Mouse (Mus musculus): Measurements from ENCODE around the gene Cux2. TPM values are rescaled to one million over a fixed set of nuclear protein-coding genes. Genes with fewer than 3 reads are reported as not detected.

The Cux2 gene
- polyA plus RNA-seq, 1 experiment: 3.6 TPM

- 72% methylated on average over 23 of the region's 23 CpGs for WGBS
- TF ChIP-seq CTCF (conservative IDR thresholded peaks at IDR 0.05; ENCODE audit: insufficient read depth, insufficient read length, low read depth, low read length) (no peak), POLR2A (IDR thresholded peaks at IDR 0.05; ENCODE audit: low read depth, low read length) (no peak)
- H3K27me3 ChIP-seq (replicated peaks; ENCODE audit: control insufficient read depth, insufficient read depth, low read length): no peaks in the 10 kb centered on the region
- no peak overlapping the region for H3K27ac ChIP-seq (ENCODE audit: insufficient read depth, low read depth, low read length)
- H3K4me1 ChIP-seq (ENCODE audit: control insufficient read depth, insufficient read depth, low read length): no peaks in the 10 kb centered on the region
- no peaks in the 10 kb centered on the region for H3K36me3 ChIP-seq (ENCODE audit: control insufficient read depth, insufficient read depth, low read length)
- no peak overlapping the region for H3K4me3 ChIP-seq (ENCODE audit: insufficient read depth, low read depth, low read length)
- no peak for DNase-seq
Measured at GRCm38 (mm10) chr5:121902809-121903745, 146.8 kb downstream of the Cux2 start.

- Histone ChIP-seq H3K4me3 (ENCODE audit: insufficient read depth, low read depth, low read length) (no peak overlapping the region), H3K4me1 (ENCODE audit: control insufficient read depth, insufficient read depth, low read length) (no peaks in the 10 kb centered on the region), H3K27me3 (replicated peaks; ENCODE audit: control insufficient read depth, insufficient read depth, low read length) (no peaks in the 10 kb centered on the region), H3K27ac (ENCODE audit: insufficient read depth, low read depth, low read length) (no peak overlapping the region), H3K36me3 (ENCODE audit: control insufficient read depth, insufficient read depth, low read length) (no peaks in the 10 kb centered on the region)
- no peak for TF ChIP-seq POLR2A (IDR thresholded peaks at IDR 0.05; ENCODE audit: low read depth, low read length)
- TF ChIP-seq CTCF (conservative IDR thresholded peaks at IDR 0.05; ENCODE audit: insufficient read depth, insufficient read length, low read depth, low read length): no peak
- 32% methylated on average over 24 of the region's 24 CpGs for WGBS
- DNase-seq: no peak
Measured at GRCm38 (mm10) chr5:121895117-121895756, 154.7 kb downstream of the Cux2 start.

GRCm38 (mm10) chr5:121894647-121895046 is 155.3 kb downstream of the Cux2 start:
- Histone ChIP-seq H3K4me3 (ENCODE audit: insufficient read depth, low read depth, low read length) (no peak overlapping the region), H3K4me1 (ENCODE audit: control insufficient read depth, insufficient read depth, low read length) (no peaks in the 10 kb centered on the region), H3K36me3 (ENCODE audit: control insufficient read depth, insufficient read depth, low read length) (no peaks in the 10 kb centered on the region), H3K27ac (ENCODE audit: insufficient read depth, low read depth, low read length) (no peak overlapping the region), H3K27me3 (replicated peaks; ENCODE audit: control insufficient read depth, insufficient read depth, low read length) (no peaks in the 10 kb centered on the region)
- WGBS: 66% methylated on average over 10 of the region's 10 CpGs
- no peak for DNase-seq
- TF ChIP-seq CTCF (conservative IDR thresholded peaks at IDR 0.05; ENCODE audit: insufficient read depth, insufficient read length, low read depth, low read length): no peak
- no peak for TF ChIP-seq POLR2A (IDR thresholded peaks at IDR 0.05; ENCODE audit: low read depth, low read length)

GRCm38 (mm10) chr5:121893581-121893980 is 156.3 kb downstream of the Cux2 start:
- DNase-seq: peak; percentile 23
- WGBS: 38% methylated on average over 3 of the region's 3 CpGs
- TF ChIP-seq POLR2A (IDR thresholded peaks at IDR 0.05; ENCODE audit: low read depth, low read length): no peak
- peak; percentile 25; the same call in 1 of the 2 replicates for TF ChIP-seq CTCF (conservative IDR thresholded peaks at IDR 0.05; ENCODE audit: insufficient read depth, insufficient read length, low read depth, low read length)
- Histone ChIP-seq H3K36me3 (ENCODE audit: control insufficient read depth, insufficient read depth, low read length) (no peaks in the 10 kb centered on the region), H3K4me1 (ENCODE audit: control insufficient read depth, insufficient read depth, low read length) (no peaks in the 10 kb centered on the region), H3K27me3 (replicated peaks; ENCODE audit: control insufficient read depth, insufficient read depth, low read length) (no peaks in the 10 kb centered on the region), H3K4me3 (ENCODE audit: insufficient read depth, low read depth, low read length) (no peak overlapping the region), H3K27ac (ENCODE audit: insufficient read depth, low read depth, low read length) (no peak overlapping the region)

- H3K27ac ChIP-seq (ENCODE audit: insufficient read depth, low read depth, low read length): no peak overlapping the region
- H3K4me1 ChIP-seq (ENCODE audit: control insufficient read depth, insufficient read depth, low read length): no peaks in the 10 kb centered on the region
- DNase-seq: no peak
- TF ChIP-seq POLR2A (IDR thresholded peaks at IDR 0.05; ENCODE audit: low read depth, low read length) (no peak), CTCF (conservative IDR thresholded peaks at IDR 0.05; ENCODE audit: insufficient read depth, insufficient read length, low read depth, low read length) (no peak)
- 89% methylated on average over 14 of the region's 14 CpGs for WGBS
- H3K27me3 ChIP-seq (replicated peaks; ENCODE audit: control insufficient read depth, insufficient read depth, low read length): no peaks in the 10 kb centered on the region
- no peak overlapping the region for H3K4me3 ChIP-seq (ENCODE audit: insufficient read depth, low read depth, low read length)
- H3K36me3 ChIP-seq (ENCODE audit: control insufficient read depth, insufficient read depth, low read length): no peaks in the 10 kb centered on the region
Measured at GRCm38 (mm10) chr5:121892281-121892680, 157.6 kb downstream of the Cux2 start.

GRCm38 (mm10) chr5:121890925-121891324 is 159.0 kb downstream of the Cux2 start:
- no peak overlapping the region for H3K4me3 ChIP-seq (ENCODE audit: insufficient read depth, low read depth, low read length)
- no peaks in the 10 kb centered on the region for H3K36me3 ChIP-seq (ENCODE audit: control insufficient read depth, insufficient read depth, low read length)
- TF ChIP-seq CTCF (conservative IDR thresholded peaks at IDR 0.05; ENCODE audit: insufficient read depth, insufficient read length, low read depth, low read length) (no peak), POLR2A (IDR thresholded peaks at IDR 0.05; ENCODE audit: low read depth, low read length) (no peak)
- no peak for DNase-seq
- no peaks in the 10 kb centered on the region for H3K27me3 ChIP-seq (replicated peaks; ENCODE audit: control insufficient read depth, insufficient read depth, low read length)
- no peak overlapping the region for H3K27ac ChIP-seq (ENCODE audit: insufficient read depth, low read depth, low read length)
- WGBS: 87% methylated on average over 7 of the region's 7 CpGs
- H3K4me1 ChIP-seq (ENCODE audit: control insufficient read depth, insufficient read depth, low read length): no peaks in the 10 kb centered on the region

- TF ChIP-seq POLR2A (IDR thresholded peaks at IDR 0.05; ENCODE audit: low read depth, low read length) (no peak), CTCF (conservative IDR thresholded peaks at IDR 0.05; ENCODE audit: insufficient read depth, insufficient read length, low read depth, low read length) (no peak)
- no peaks in the 10 kb centered on the region for H3K4me1 ChIP-seq (ENCODE audit: control insufficient read depth, insufficient read depth, low read length)
- 58% methylated on average over 9 of the region's 9 CpGs for WGBS
- no peak overlapping the region for H3K27ac ChIP-seq (ENCODE audit: insufficient read depth, low read depth, low read length)
- no peaks in the 10 kb centered on the region for H3K27me3 ChIP-seq (replicated peaks; ENCODE audit: control insufficient read depth, insufficient read depth, low read length)
- H3K4me3 ChIP-seq (ENCODE audit: insufficient read depth, low read depth, low read length): no peak overlapping the region
- no peaks in the 10 kb centered on the region for H3K36me3 ChIP-seq (ENCODE audit: control insufficient read depth, insufficient read depth, low read length)
- DNase-seq: no peak
Measured at GRCm38 (mm10) chr5:121889819-121890362, 160.0 kb downstream of the Cux2 start.
